Mouse (Mus musculus) heart, adult 2 months (tissue): ENCODE results near the gene Natd1. TPM values are rescaled to one million over a fixed set of nuclear protein-coding genes. Genes with fewer than 3 reads are reported as not detected.

Experiments used
- DNase-seq, 2 experiments: peaks; one replicate each; pipeline ENCODE4 v3.0.0; 2021
- H3K27ac ChIP-seq: fragments of 200-600 bp; 2 replicates; pipeline ENCODE4 v1.8.1; 2022
- H3K27me3 ChIP-seq: fragments of 200-500 bp; 2 replicates; pipeline ENCODE4 v1.6.1; 2012; ENCODE audit warnings: mild to moderate bottlenecking, low read length, inconsistent platforms, mixed read lengths; ENCODE audit not compliant: control insufficient read depth, insufficient read depth
- H3K36me3 ChIP-seq: fragments of 200-500 bp; 2 replicates; pipeline ENCODE4 v1.6.1; 2012; ENCODE audit warnings: low read length, inconsistent platforms; ENCODE audit not compliant: control insufficient read depth, insufficient read depth
- H3K4me1 ChIP-seq: fragments of 200-500 bp; 2 replicates; pipeline ENCODE4 v1.6.1; 2011; ENCODE audit warnings: low read length; ENCODE audit not compliant: control insufficient read depth, insufficient read depth
- H3K4me3 ChIP-seq: fragments of 200-600 bp; 2 replicates; pipeline ENCODE4 v1.8.1; 2022
- H3K79me2 ChIP-seq: fragments of 200-500 bp; replicated peaks from 2 replicates; pipeline ENCODE4 v1.6.1; 2012; ENCODE audit warnings: mild to moderate bottlenecking, inconsistent platforms, low read length, moderate library complexity, mixed read lengths; ENCODE audit not compliant: control insufficient read depth, insufficient read depth
- H3K9ac ChIP-seq: fragments of 200-500 bp; 2 replicates; pipeline ENCODE4 v1.6.1; 2012; ENCODE audit warnings: low read depth, mild to moderate bottlenecking, control low read depth, inconsistent platforms, low read length, mixed read lengths
- CTCF ChIP-seq: fragments of 200-600 bp; IDR thresholded peaks from 2 replicates; pipeline ENCODE4 v1.8.1; 2022; ENCODE audit warnings: antibody characterized with exemption, mild to moderate bottlenecking, moderate library complexity
- EP300 ChIP-seq: fragments of 200-500 bp; IDR thresholded peaks from 2 replicates; pipeline ENCODE4 v1.6.1; 2011; ENCODE audit warnings: low read depth, low read length, control low read depth; ENCODE audit not compliant: insufficient read depth
- POLR2A ChIP-seq: fragments of 200-500 bp; IDR thresholded peaks from 2 replicates; pipeline ENCODE4 v1.6.1; 2011; ENCODE audit warnings: mild to moderate bottlenecking, low read depth, low read length, control low read depth; ENCODE audit not compliant: insufficient read depth
- WGBS: fragments of 180-500 bp; shearing (Covaris S2); methylation state at CpG from one replicate; pipeline ENCODE4 v1.1.7; 2018; 5-methylcytosine and 5-hydroxymethylcytosine counted together
- intact Hi-C: fragments of 180-260 bp; cut with DNase I; formaldehyde crosslinking; loops from one replicate; pipeline ENCODE4 v1.15.1; 2025
- long read RNA-seq: library from polyadenylated mRNA; stranded (forward); transcript quantifications from one replicate; pipeline ENCODE4 v2.0.0, GENCODE M21; 2021
- polyA plus RNA-seq: library from polyadenylated mRNA; depleted of rRNA; stranded (reverse); fragments of >200 nt; gene quantifications from 2 replicates; pipeline ENCODE4 v1.2.3, GENCODE M21; 2012; rRNA removed
- total RNA-seq, 2 experiments: library from RNA; stranded (reverse); gene quantifications; 2 replicates each; pipeline ENCODE4 v1.2.3; 2021

Gene Natd1
- total RNA-seq, result 10 to 100 TPM; 11.4 to 13.4 TPM
- polyA plus RNA-seq, result 15.6 and 20.0 TPM in 2 replicates
- long read RNA-seq, full-length matches to known transcripts, result 12 of 15 reads
- long read RNA-seq, partial matches to known transcripts, result 0 of 15 reads
- long read RNA-seq, other reads (novel, unspliced or antisense), result 3 of 15 reads

- Histone ChIP-seq H3K79me2 (no peaks in the 10 kb centered on the region), H3K9ac (peak within 1 kb of the TSS; percentile 99), H3K36me3 (no peaks in the 10 kb centered on the region), H3K27ac (peak within 1 kb of the TSS; percentile 77), H3K4me3 (peak within 1 kb of the TSS; percentile 94), H3K27me3 (no peaks in the 10 kb centered on the region), H3K4me1 (peaks cover 5% of the 10 kb centered on the region)
- no peak for DNase-seq
- TF ChIP-seq CTCF (no peak), EP300 (no peak), POLR2A (no peak)
- 25% methylated on average over 7 of the region's 7 CpGs for WGBS
- intact Hi-C loops, result loop anchor here (2.0 to 5.0 kb wide), 2 partner anchors 16 to 178 kb away; no protein-coding TSS in a partner anchor
Measured at GRCm38 (mm10) chr11:60914491-60914890, at the start of gene Natd1. Gene Natd1, minus strand, starts transcription at chr11:60914750.

- H3K27me3 ChIP-seq, result peaks cover 4% of the 10 kb centered on the region
- TF ChIP-seq CTCF (no peak), EP300 (no peak), POLR2A (no peak)
- intact Hi-C loops, result no loop called here
- no peak overlapping the region for H3K9ac ChIP-seq
- H3K79me2 ChIP-seq, result no peaks in the 10 kb centered on the region
- H3K27ac ChIP-seq, result no peak overlapping the region
- no peaks in the 10 kb centered on the region for H3K4me1 ChIP-seq
- 86% methylated on average over 5 of the region's 5 CpGs for WGBS
- H3K4me3 ChIP-seq, result no peak overlapping the region
- DNase-seq, result peak in 1 of 2 experiments; percentile 11
- no peaks in the 10 kb centered on the region for H3K36me3 ChIP-seq
Measured at GRCm38 (mm10) chr11:60962709-60963108, 48.2 kb upstream of the Natd1 start.

- Histone ChIP-seq H3K27me3 (peaks cover 4% of the 10 kb centered on the region), H3K9ac (no peak overlapping the region), H3K27ac (no peak overlapping the region), H3K79me2 (no peaks in the 10 kb centered on the region), H3K4me3 (no peak overlapping the region), H3K4me1 (no peaks in the 10 kb centered on the region), H3K36me3 (no peaks in the 10 kb centered on the region)
- WGBS, result 70% methylated on average over 1 of the region's 1 CpGs
- TF ChIP-seq CTCF, result no peak
- TF ChIP-seq POLR2A, result no peak
- no peak for TF ChIP-seq EP300
- no peak for DNase-seq
- intact Hi-C loops, result no loop called here
Measured at GRCm38 (mm10) chr11:60961176-60961575, 46.6 kb upstream of the Natd1 start.

GRCm38 (mm10) chr11:60958948-60959347 is 44.4 kb upstream of the Natd1 start:
- H3K27ac ChIP-seq, result no peak overlapping the region
- no peak for DNase-seq
- no peak overlapping the region for H3K4me3 ChIP-seq
- H3K4me1 ChIP-seq, result peaks cover 3% of the 10 kb centered on the region
- intact Hi-C loops, result no loop called here
- 89% methylated on average over 4 of the region's 4 CpGs for WGBS
- no peaks in the 10 kb centered on the region for H3K27me3 ChIP-seq
- no peaks in the 10 kb centered on the region for H3K36me3 ChIP-seq
- no peaks in the 10 kb centered on the region for H3K79me2 ChIP-seq
- TF ChIP-seq EP300 (no peak), CTCF (no peak), POLR2A (no peak)
- H3K9ac ChIP-seq, result no peak overlapping the region

- Histone ChIP-seq H3K27ac (no peak overlapping the region), H3K27me3 (no peaks in the 10 kb centered on the region), H3K4me3 (no peak overlapping the region), H3K4me1 (peaks cover 3% of the 10 kb centered on the region), H3K9ac (no peak overlapping the region), H3K79me2 (no peaks in the 10 kb centered on the region), H3K36me3 (no peaks in the 10 kb centered on the region)
- intact Hi-C loops, result no loop called here
- TF ChIP-seq CTCF (no peak), EP300 (no peak), POLR2A (no peak)
- 83% methylated on average over 9 of the region's 9 CpGs for WGBS
- peak in 1 of 2 experiments; percentile 9 for DNase-seq
Measured at GRCm38 (mm10) chr11:60955621-60956383, 41.3 kb upstream of the Natd1 start.

- Histone ChIP-seq H3K36me3 (no peaks in the 10 kb centered on the region), H3K4me1 (peaks cover 3% of the 10 kb centered on the region), H3K27ac (peak overlapping the region; percentile 41; the same call in 1 of the 2 replicates), H3K79me2 (no peaks in the 10 kb centered on the region), H3K27me3 (no peaks in the 10 kb centered on the region), H3K4me3 (no peak overlapping the region), H3K9ac (no peak overlapping the region)
- intact Hi-C loops, result loop anchor here (1.0 to 5.0 kb wide), 2 partner anchors 88 to 137 kb away; no protein-coding TSS in a partner anchor
- 0 out of 2 replicates have a peak, but pooled peaks have one; percentile 49 for TF ChIP-seq EP300
- no peak for TF ChIP-seq POLR2A
- no peak for TF ChIP-seq CTCF
- 61% methylated on average over 10 of the region's 10 CpGs for WGBS
- DNase-seq, result peak; percentile 22 to 36
Measured at GRCm38 (mm10) chr11:60954255-60955104, 39.9 kb upstream of the Natd1 start.
